Mouse (Mus musculus): ENCODE results near the gene Kcnab1. TPM values are rescaled to one million over a fixed set of nuclear protein-coding genes. Genes with fewer than 3 reads are reported as not detected.

Gene Kcnab1
- total and polyA plus RNA-seq, 3 experiments = 0.38 to 0.81 (median 0.76) TPM

DNA sequence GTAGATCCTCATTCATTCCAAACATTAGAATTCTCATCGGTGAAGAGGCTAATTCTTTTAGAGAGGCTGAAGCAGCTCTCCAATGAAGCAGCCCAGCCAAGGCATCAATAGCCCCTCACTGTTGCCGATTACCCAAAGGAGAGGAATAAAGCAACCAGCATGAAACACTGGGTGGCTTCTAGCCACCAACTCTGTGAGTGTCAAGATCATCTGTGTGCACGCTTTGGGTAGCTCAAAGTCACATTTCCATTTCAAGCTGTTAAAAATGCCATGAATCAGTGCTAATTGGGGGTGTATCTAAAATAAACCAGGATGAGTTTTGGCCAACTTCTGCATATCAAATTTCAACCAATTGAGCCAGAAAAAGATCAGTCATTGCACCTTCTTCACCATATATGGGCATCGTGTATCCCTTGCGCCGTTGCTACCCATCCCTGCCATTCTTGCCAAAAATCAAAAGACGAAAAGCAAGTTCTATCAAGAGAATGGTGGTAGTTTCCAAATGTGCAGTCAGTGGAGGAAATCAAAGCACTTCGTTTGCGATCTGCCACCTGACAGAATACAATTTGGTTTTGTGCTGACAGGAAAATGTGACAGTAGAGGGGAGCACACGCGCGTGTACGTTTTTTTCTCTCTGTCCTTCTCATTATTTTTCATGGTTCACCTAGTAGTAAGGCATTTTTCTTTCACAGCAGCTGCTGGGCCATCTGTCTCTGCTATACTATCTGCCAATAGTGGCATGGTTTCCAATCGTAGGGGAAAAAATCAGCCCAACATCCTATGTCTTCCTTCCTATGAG is 213.0 kb downstream of the Kcnab1 start:
- peaks cover 2 to 32% of the 10 kb centered on the region in 2 experiments; a peak in 2 of 4 replicates for H3K4me1 ChIP-seq (ENCODE audit: control insufficient read depth in 1 of 2, insufficient read depth in 2 of 2)
- no peaks in the 10 kb centered on the region for H3K27me3 ChIP-seq (replicated peaks)
- H3K4me3 ChIP-seq (replicated peaks in 1 of 3; ENCODE audit: low read depth in 2 of 3, low read length in 2 of 3, poor library complexity in 1 of 3) = no peak overlapping the region
- no peak for DNase-seq (ENCODE audit: extremely low read depth)
- H3K27ac ChIP-seq (ENCODE audit: insufficient read depth, low read depth) = no peak overlapping the region
- dilution Hi-C loops (cut with MboI; ENCODE audit: extremely low pct_ligation_motif_present, extremely low pct_unique_long_range_greater_than_20kb, low sequenced_read_pairs) (no loop called here), in situ Hi-C loops (cut with MboI; ENCODE audit: low pct_ligation_motif_present, low pct_unique_long_range_greater_than_20kb, low sequenced_read_pairs) (no loop called here)
- peaks cover 0 to 3% of the 10 kb centered on the region in 2 experiments for H3K36me3 ChIP-seq (replicated peaks in 1 of 2; ENCODE audit: control insufficient read depth in 1 of 2, insufficient read depth in 1 of 2, low read length in 1 of 2)
- no peaks in the 10 kb centered on the region for H3K79me2 ChIP-seq (replicated peaks; ENCODE audit: control insufficient read depth, extremely low read depth, insufficient read depth, poor library complexity, severe bottlenecking)
- H3K9me3 ChIP-seq (replicated peaks; ENCODE audit: low read length) = no peaks in the 10 kb centered on the region
- H3K4me2 ChIP-seq (ENCODE audit: insufficient read depth, low read depth, poor library complexity, severe bottlenecking) = no peak overlapping the region
- no peak overlapping the region for H3K9ac ChIP-seq (ENCODE audit: insufficient read depth, low read depth)
- TF ChIP-seq ETS1 (conservative IDR thresholded peaks at IDR 0.05; ENCODE audit: low read depth, low read length) = no peak
- no peak for TF ChIP-seq MAZ (IDR thresholded peaks at IDR 0.05; ENCODE audit: low read depth, low read length)
- no peak for TF ChIP-seq MEF2A (IDR thresholded peaks at IDR 0.05; ENCODE audit: borderline replicate concordance, low read depth, low read length)
- TF ChIP-seq JUND (conservative IDR thresholded peaks at IDR 0.05; ENCODE audit: low read depth, low read length) = no peak
- TF ChIP-seq SIN3A (IDR thresholded peaks at IDR 0.05; ENCODE audit: low read length) = no peak
- no peak for TF ChIP-seq USF2 (conservative IDR thresholded peaks at IDR 0.05; ENCODE audit: low read depth, low read length)
- no peak for TF ChIP-seq MXI1 (IDR thresholded peaks at IDR 0.05; ENCODE audit: low read depth, low read length)
- no peak for TF ChIP-seq E2F4 (IDR thresholded peaks at IDR 0.05; ENCODE audit: insufficient replicate concordance, low read depth, low read length)
- TF ChIP-seq HCFC1 (IDR thresholded peaks at IDR 0.05; ENCODE audit: low read depth, low read length) = no peak
- no peak for TF ChIP-seq ELF1 (IDR thresholded peaks at IDR 0.05; ENCODE audit: low read depth, low read length)
- no peak for TF ChIP-seq ZC3H11A (IDR thresholded peaks at IDR 0.05; ENCODE audit: low read depth, low read length)
- no peak for TF ChIP-seq RAD21 (IDR thresholded peaks at IDR 0.05; ENCODE audit: low read depth, low read length)
- no peak for TF ChIP-seq SMC3 (IDR thresholded peaks at IDR 0.05; ENCODE audit: low read depth, low read length)
- TF ChIP-seq TCF12 (IDR thresholded peaks at IDR 0.05; ENCODE audit: low read depth, low read length) = no peak

DNA sequence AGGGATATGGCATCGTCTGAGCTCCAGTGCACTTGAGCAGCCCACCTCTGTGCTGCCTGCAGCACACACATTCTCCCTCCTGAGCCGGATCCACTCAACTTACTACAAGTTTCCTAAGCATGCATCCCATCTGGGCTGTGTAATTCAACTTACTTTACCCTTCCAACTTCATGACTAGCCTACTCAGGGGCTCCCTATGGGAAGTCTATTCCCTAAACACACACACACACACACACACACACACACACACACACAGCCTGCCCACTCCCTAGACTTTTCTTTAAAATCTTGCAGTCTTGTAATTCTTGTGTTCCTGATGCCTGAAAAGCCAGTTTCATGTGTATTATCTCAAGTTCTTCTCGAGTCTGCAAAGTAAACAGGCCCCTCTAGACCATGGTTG is 216.1 kb downstream of the Kcnab1 start:
- Histone ChIP-seq H3K9ac (ENCODE audit: insufficient read depth, low read depth) (no peak overlapping the region), H3K36me3 (replicated peaks in 1 of 2; ENCODE audit: control insufficient read depth in 1 of 2, insufficient read depth in 1 of 2, low read length in 1 of 2) (peaks cover 0 to 3% of the 10 kb centered on the region in 2 experiments), H3K4me3 (replicated peaks in 1 of 3; ENCODE audit: low read depth in 2 of 3, low read length in 2 of 3, poor library complexity in 1 of 3) (no peak overlapping the region), H3K4me2 (ENCODE audit: insufficient read depth, low read depth, poor library complexity, severe bottlenecking) (no peak overlapping the region), H3K9me3 (replicated peaks; ENCODE audit: low read length) (no peaks in the 10 kb centered on the region), H3K79me2 (replicated peaks; ENCODE audit: control insufficient read depth, extremely low read depth, insufficient read depth, poor library complexity, severe bottlenecking) (no peaks in the 10 kb centered on the region), H3K27ac (ENCODE audit: insufficient read depth, low read depth) (no peak overlapping the region), H3K4me1 (ENCODE audit: control insufficient read depth in 1 of 2, insufficient read depth in 2 of 2) (peaks cover 2 to 9% of the 10 kb centered on the region in 2 experiments; a peak in 2 of 4 replicates), H3K27me3 (replicated peaks) (no peaks in the 10 kb centered on the region)
- dilution Hi-C loops (cut with MboI; ENCODE audit: extremely low pct_ligation_motif_present, extremely low pct_unique_long_range_greater_than_20kb, low sequenced_read_pairs) (no loop called here), in situ Hi-C loops (cut with MboI; ENCODE audit: low pct_ligation_motif_present, low pct_unique_long_range_greater_than_20kb, low sequenced_read_pairs) (no loop called here)
- DNase-seq (ENCODE audit: extremely low read depth) = no peak
- no peak for TF ChIP-seq USF1 (IDR thresholded peaks at IDR 0.05; ENCODE audit: low read depth, low read length)
- no peak for TF ChIP-seq JUN (IDR thresholded peaks at IDR 0.05; ENCODE audit: insufficient read depth, low read depth, low read length)
- TF ChIP-seq MAX (IDR thresholded peaks at IDR 0.05; ENCODE audit: low read length) = no peak
- TF ChIP-seq ETS1 (conservative IDR thresholded peaks at IDR 0.05; ENCODE audit: low read depth, low read length) = no peak
- no peak for TF ChIP-seq RCOR1 (conservative IDR thresholded peaks at IDR 0.05; ENCODE audit: low read depth, low read length)
- no peak for TF ChIP-seq MAZ (IDR thresholded peaks at IDR 0.05; ENCODE audit: low read depth, low read length)
